Mouse (Mus musculus) Patski (cell line): Measurements from ENCODE around the gene Ptprb. TPM values are rescaled to one million over a fixed set of nuclear protein-coding genes. Genes with fewer than 3 reads are reported as not detected.
A peak's percentile ranks its signal among the peaks of the same experiment; 100 is the strongest.

Source experiments
- ATAC-seq: fragments of 100-300 bp; one replicate; pipeline ENCODE4 v1.8.0; 2021
- CTCF ChIA-PET: fragments of 350-600 bp; sonication (Branson Sonifier 250); formaldehyde crosslinking; loops from one replicate; lab custom pipeline; 2022; ENCODE audit warnings: inconsistent platforms; lab: Charles Lee
- POLR2A ChIA-PET: fragments of 350-600 bp; sonication (Branson Sonifier 250); formaldehyde crosslinking; loops from one replicate; lab custom pipeline; 2022; ENCODE audit warnings: antibody characterized with exemption, inconsistent platforms; lab: Charles Lee
- DNase-seq: peaks from one replicate; pipeline ENCODE4 v3.0.0-alpha.2; 2011; ENCODE audit warnings: low read depth, low spot score
- H3K27me3 ChIP-seq: fragments of 371-371 bp; one replicate; pipeline ENCODE4 v1.5.1; 2021
- CTCF ChIP-seq: fragments of 100-300 bp; IDR thresholded peaks from one replicate; pipeline ENCODE4 v1.5.1; 2021
- in situ Hi-C: fragments of 300-500 bp; cut with MboI; formaldehyde crosslinking; loops from 3 replicates; pipeline ENCODE4 v1.11.1; 2018; ENCODE audit warnings: low pct_unique_long_range_greater_than_20kb, mixed read lengths
- polyA plus RNA-seq: library from polyadenylated mRNA; unstranded; gene quantifications from one replicate; pipeline ENCODE4 v1.2.3, GENCODE M21; 2021

The Ptprb gene
- polyA plus RNA-seq: 0.51 TPM

- in situ Hi-C loops: no loop called here
- ChIA-PET POLR2A (no interaction called here), CTCF (no interaction called here)
- no peaks in the 10 kb centered on the region for H3K27me3 ChIP-seq
- TF ChIP-seq CTCF: no peak
- no peak for DNase-seq
- no peak for ATAC-seq
Measured at GRCm38 (mm10) chr10:116275280-116275679, at the start of gene Ptprb. Gene Ptprb, plus strand, starts transcription at chr10:116275523.

GRCm38 (mm10) chr10:116235299-116235698, 40.0 kb upstream of the Ptprb start:
- TF ChIP-seq CTCF: no peak
- ChIA-PET POLR2A (no interaction called here), CTCF (interaction anchor here (1.5 kb wide), 1 partner anchor 13 kb away, joined by 3 read pairs; no protein-coding TSS in a partner anchor)
- in situ Hi-C loops: no loop called here
- H3K27me3 ChIP-seq: no peaks in the 10 kb centered on the region
- no peak for DNase-seq
- no peak for ATAC-seq

- CTCF ChIA-PET: no interaction called here
- no peak for TF ChIP-seq CTCF
Measured at GRCm38 (mm10) chr10:116242200-116242599, 33.1 kb upstream of the Ptprb start.

GRCm38 (mm10) chr10:116243373-116243772, 31.9 kb upstream of the Ptprb start:
- ATAC-seq: no peak
- TF ChIP-seq CTCF: no peak
- POLR2A ChIA-PET: no interaction called here
- CTCF ChIA-PET: no interaction called here
- no peak for DNase-seq
- in situ Hi-C loops: no loop called here
- no peaks in the 10 kb centered on the region for H3K27me3 ChIP-seq

More at GRCm38 (mm10) chr10:116242200-116242599, 33.1 kb upstream of the Ptprb start:
- in situ Hi-C loops: no loop called here
- POLR2A ChIA-PET: no interaction called here
- DNase-seq (no peak), ATAC-seq (no peak)
- H3K27me3 ChIP-seq: no peaks in the 10 kb centered on the region

GRCm38 (mm10) chr10:116245632-116246031, 29.7 kb upstream of the Ptprb start:
- in situ Hi-C loops: no loop called here
- CTCF ChIA-PET: no interaction called here
- POLR2A ChIA-PET: no interaction called here
- no peak for TF ChIP-seq CTCF
- DNase-seq (no peak), ATAC-seq (no peak)
- H3K27me3 ChIP-seq: no peaks in the 10 kb centered on the region

GRCm38 (mm10) chr10:116252668-116253067, 22.7 kb upstream of the Ptprb start:
- in situ Hi-C loops: no loop called here
- DNase-seq: no peak
- ChIA-PET POLR2A (interaction anchor here (0.6 kb wide), 1 partner anchor 50 kb away, joined by 4 read pairs; no protein-coding TSS in a partner anchor), CTCF (interaction anchor here (1.4 kb wide), 2 partner anchors 14 to 29 kb away, joined by 4 read pairs; no protein-coding TSS in a partner anchor)
- no peak for ATAC-seq
- no peaks in the 10 kb centered on the region for H3K27me3 ChIP-seq
- no peak for TF ChIP-seq CTCF

- H3K27me3 ChIP-seq: no peaks in the 10 kb centered on the region
- CTCF ChIA-PET: interaction anchor here (1.4 kb wide), 1 partner anchor 28 kb away, joined by 4 read pairs; no protein-coding TSS in a partner anchor
- no peak for TF ChIP-seq CTCF
- in situ Hi-C loops: no loop called here
- ATAC-seq (no peak), DNase-seq (no peak)
- POLR2A ChIA-PET: no interaction called here
Measured at GRCm38 (mm10) chr10:116253972-116254371, 21.4 kb upstream of the Ptprb start.

GRCm38 (mm10) chr10:116259298-116259697, 16.0 kb upstream of the Ptprb start:
- no peaks in the 10 kb centered on the region for H3K27me3 ChIP-seq
- TF ChIP-seq CTCF: no peak
- POLR2A ChIA-PET: interaction anchor here (0.6 kb wide), 1 partner anchor 13 kb away, joined by 3 read pairs; no protein-coding TSS in a partner anchor
- in situ Hi-C loops: loop anchor here (5.0 kb wide), 1 partner anchor 37 kb away; no protein-coding TSS in a partner anchor
- DNase-seq (no peak), ATAC-seq (no peak)
- CTCF ChIA-PET: interaction anchor here (1.2 kb wide), 1 partner anchor 38 kb away, joined by 3 read pairs; no protein-coding TSS in a partner anchor

- ChIA-PET CTCF (interaction anchor here (1.0 to 1.4 kb wide), 6 partner anchors 39 to 60 kb away, joined by 3 to 4 read pairs (median 3); no protein-coding TSS in a partner anchor), POLR2A (no interaction called here)
- TF ChIP-seq CTCF: no peak
- in situ Hi-C loops: no loop called here
- no peaks in the 10 kb centered on the region for H3K27me3 ChIP-seq
- peak; percentile 90 for ATAC-seq
- peak; percentile 73 for DNase-seq
Measured at GRCm38 (mm10) chr10:116260658-116261433, 14.5 kb upstream of the Ptprb start.

GRCm38 (mm10) chr10:116261559-116261958, 13.8 kb upstream of the Ptprb start:
- CTCF ChIA-PET: interaction anchor here (1.1 to 1.4 kb wide), 5 partner anchors 32 to 59 kb away, joined by 3 to 4 read pairs (median 3); no protein-coding TSS in a partner anchor
- H3K27me3 ChIP-seq: no peaks in the 10 kb centered on the region
- POLR2A ChIA-PET: no interaction called here
- no peak for TF ChIP-seq CTCF
- no peak for DNase-seq
- ATAC-seq: peak; percentile 1
- in situ Hi-C loops: no loop called here

- no peak for ATAC-seq
- no peaks in the 10 kb centered on the region for H3K27me3 ChIP-seq
- TF ChIP-seq CTCF: no peak
- POLR2A ChIA-PET: interaction anchor here (0.6 kb wide), 1 partner anchor 56 kb away, joined by 12 read pairs; no protein-coding TSS in a partner anchor
- CTCF ChIA-PET: no interaction called here
- no peak for DNase-seq
- in situ Hi-C loops: no loop called here
Measured at GRCm38 (mm10) chr10:116264521-116264920, 10.8 kb upstream of the Ptprb start.
